Mouse (Mus musculus) ovary, adult 18-20 months (tissue): ENCODE data around the gene Il27ra.
"Not testable (repeated sequence)": the region's sequence is repeated elsewhere in the genome, so short reads cannot be mapped to it uniquely, and the experiment has no call there.

Source experiments
- DNase-seq: peaks from one replicate; pipeline ENCODE4 v3.0.0; 2022; ENCODE audit warnings: low spot score, mixed read lengths

Il27ra gene

GRCm38 (mm10) chr8:83995973-83996372 lies 46.4 kb downstream of the Il27ra start:
- DNase-seq, result no peak

GRCm38 (mm10) chr8:83994030-83994429 lies 48.4 kb downstream of the Il27ra start:
- no peak for DNase-seq

GRCm38 (mm10) chr8:83992488-83992887 lies 49.9 kb downstream of the Il27ra start:
- no peak for DNase-seq

- no peak for DNase-seq
These were observed 52.2 kb downstream of the Il27ra start for GRCm38 (mm10) chr8:83990170-83990569.

- no peak for DNase-seq
These were observed 53.1 kb downstream of the Il27ra start for GRCm38 (mm10) chr8:83989243-83989642.

- not testable (repeated sequence) for DNase-seq
These were observed 59.2 kb downstream of the Il27ra start for GRCm38 (mm10) chr8:83983222-83983621.

GRCm38 (mm10) chr8:83982449-83982848 lies 59.9 kb downstream of the Il27ra start:
- DNase-seq, result no peak

GRCm38 (mm10) chr8:83981533-83981932 lies 60.9 kb downstream of the Il27ra start:
- no peak for DNase-seq

GRCm38 (mm10) chr8:83980845-83981244 lies 61.5 kb downstream of the Il27ra start:
- DNase-seq, result no peak
